24 mouse cellular contexts compared by ENCODE assay signal in the genomic region with DNA sequence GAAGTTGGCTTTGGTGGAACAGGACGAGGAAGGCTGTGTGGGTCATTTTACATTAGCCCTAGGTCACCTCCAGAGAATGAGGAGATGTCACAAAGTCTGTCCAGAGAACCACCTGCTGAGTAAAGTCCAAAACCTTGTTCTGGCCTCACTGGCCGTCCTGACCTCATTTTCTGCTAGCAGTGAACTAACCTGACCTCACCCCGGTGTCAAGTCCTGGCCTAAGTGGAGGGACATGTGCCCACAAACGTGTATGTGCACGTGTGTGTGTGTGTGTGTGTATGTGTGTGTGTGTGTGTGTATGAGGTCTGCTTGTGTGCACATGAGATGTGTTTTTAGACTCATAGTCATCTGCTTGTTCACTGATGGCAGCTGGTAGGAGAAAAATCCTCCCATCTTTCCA. TPM values are rescaled to one million over a fixed set of nuclear protein-coding genes. Genes with fewer than 3 reads are reported as not detected.
DNase-seq lines count a peak whose midpoint lies in the region; ATAC-seq lines count a peak whose summit lies in the region.
"Had no signal": no experiment of that assay in that cellular context is flagged by ENCODE, and none has a peak within 500 bp of the region (broad histone marks: within the 10 kb centered on the region; RNA-seq: fewer than 3 reads in every experiment).

No protein-coding gene starts in this region.

- 46% methylated on average over 5 of the region's 5 CpGs for WGBS in liver, embryonic 13.5 days (ENCODE audit: insufficient replicate concordance)
- 34% methylated on average over 5 of the region's 5 CpGs for WGBS in liver, embryonic 12.5 days (ENCODE audit: insufficient replicate concordance)

- H3K27ac ChIP-seq in liver, embryonic 13.5 days, result no peak overlapping the region
- H3K27ac ChIP-seq in liver, embryonic 12.5 days, result no peak overlapping the region
- H3K27ac ChIP-seq: embryonic facial prominence, embryonic 15.5 days; forebrain, embryonic 10.5 days; gastrocnemius, adult 2 months; heart, embryonic 13.5 days; hindbrain, embryonic 12.5 days had no signal

- peak overlapping the region; percentile 1; the same call in 1 of the 2 replicates for H3K9ac ChIP-seq in liver, embryonic 13.5 days
- no peak overlapping the region for H3K9ac ChIP-seq in liver, embryonic 12.5 days
- H3K9ac ChIP-seq: embryonic facial prominence, embryonic 15.5 days; heart, embryonic 13.5 days; hindbrain, embryonic 12.5 days had no signal

- H3K36me3 ChIP-seq in liver, embryonic 13.5 days, result no peaks in the 10 kb centered on the region
- H3K36me3 ChIP-seq in liver, embryonic 12.5 days, result no peaks in the 10 kb centered on the region
- H3K36me3 ChIP-seq: embryonic facial prominence, embryonic 15.5 days; forebrain, embryonic 10.5 days; heart, embryonic 13.5 days; hindbrain, embryonic 12.5 days had no signal

- intact Hi-C loops in heart, postnatal 25 days (cut with DNase I), result loop anchor here (2.0 to 5.0 kb wide), 3 partner anchors 36 to 255 kb away; no protein-coding TSS in a partner anchor

- DNase-seq in heart, adult 11 months, result peak; percentile 83
- DNase-seq in heart, postnatal 25 days (ENCODE audit: low spot score), result no peak
- DNase-seq in kidney, adult 9 months, result peak; percentile 83
- no peak for DNase-seq in kidney, postnatal 14 days
- DNase-seq in liver, embryonic 13.5 days, result no peak
- DNase-seq: adrenal gland, adult 8-10 months; adrenal gland, postnatal 36 days; cerebellum, adult 18-20 months; cerebellum, postnatal 14 days; embryo, embryonic 11 days; gastrocnemius, adult 2 months; gastrocnemius, postnatal 25 days; heart, postnatal 4 days had no signal

- ATAC-seq in liver, embryonic 13.5 days (ENCODE audit: low read depth), result no peak
- no peak for ATAC-seq in liver, embryonic 12.5 days
- ATAC-seq: forebrain, embryonic 14.5 days; hindbrain, embryonic 16.5 days had no signal

- peaks cover 3% of the 10 kb centered on the region; the same call in 1 of the 2 replicates for H3K4me1 ChIP-seq in liver, embryonic 13.5 days (replicated peaks)
- peaks cover 4% of the 10 kb centered on the region; the same call in 1 of the 2 replicates for H3K4me1 ChIP-seq in liver, embryonic 12.5 days

- H3K9me3 ChIP-seq in liver, embryonic 13.5 days (replicated peaks), result no peaks in the 10 kb centered on the region
- no peaks in the 10 kb centered on the region for H3K9me3 ChIP-seq in liver, embryonic 12.5 days (replicated peaks)
- H3K9me3 ChIP-seq: embryonic facial prominence, embryonic 15.5 days; forebrain, embryonic 10.5 days; heart, embryonic 13.5 days; hindbrain, embryonic 12.5 days had no signal

- H3K27me3 ChIP-seq in liver, embryonic 13.5 days, result no peaks in the 10 kb centered on the region
- no peaks in the 10 kb centered on the region for H3K27me3 ChIP-seq in liver, embryonic 12.5 days (replicated peaks)
- H3K27me3 ChIP-seq: embryonic facial prominence, embryonic 15.5 days; heart, embryonic 13.5 days; hindbrain, embryonic 12.5 days had no signal

- H3K4me2 ChIP-seq in liver, embryonic 13.5 days, result no peak overlapping the region
- H3K4me2 ChIP-seq in liver, embryonic 12.5 days, result no peak overlapping the region
- H3K4me2 ChIP-seq: embryonic facial prominence, embryonic 15.5 days; heart, embryonic 13.5 days; hindbrain, embryonic 12.5 days had no signal

- H3K4me3 ChIP-seq in liver, embryonic 13.5 days (replicated peaks), result no peak overlapping the region
- H3K4me3 ChIP-seq in liver, embryonic 12.5 days, result no peak overlapping the region
- H3K4me3 ChIP-seq: embryonic facial prominence, embryonic 15.5 days; erythroblast, embryonic 14.5 days; forebrain, embryonic 10.5 days; gastrocnemius, adult 2 months; heart, embryonic 13.5 days; hindbrain, embryonic 12.5 days had no signal

RNA-seq across cellular contexts. Expression of a gene that starts 6.2 kb away (rescaled TPM):
- 10 to 100 TPM; 32.7 to 44.2 TPM for total RNA-seq in heart, postnatal 25 days (2021)
- 0.12 TPM in 1 of 2 replicates, not detected in the other for polyA plus RNA-seq in liver, embryonic 13.5 days (2015; fragmentation: Nextera tagmentation; extraction: Ambion mirVana)
- polyA plus RNA-seq in liver, embryonic 12.5 days (2016; fragmentation: Nextera tagmentation; extraction: Ambion mirVana), result 0.13 TPM in 1 of 2 replicates, not detected in the other
- total RNA-seq: common myeloid progenitor, adult 5-6 weeks; granulocyte monocyte progenitor cell, adult 5-6 weeks had no signal
- polyA plus RNA-seq: embryonic facial prominence, embryonic 11.5 days; erythroblast, embryonic 14.5 days had no signal

RNA-seq across cellular contexts. Expression of a gene that starts 24.0 kb away (rescaled TPM):
- 100 to 1,000 TPM; 521 to 565 TPM for total RNA-seq in heart, postnatal 25 days (2021)
- polyA plus RNA-seq in liver, embryonic 13.5 days (2015; fragmentation: Nextera tagmentation; extraction: Ambion mirVana), result 221 and 241 TPM in 2 replicates
- polyA plus RNA-seq in liver, embryonic 12.5 days (2016; fragmentation: Nextera tagmentation; extraction: Ambion mirVana), result 249 and 261 TPM in 2 replicates

RNA-seq across cellular contexts. Expression of a gene that starts 27.4 kb away (rescaled TPM):
- total RNA-seq in heart, postnatal 25 days (2021), result under 1 TPM; 0.11 to 0.13 TPM
- polyA plus RNA-seq in liver, embryonic 13.5 days (2015; fragmentation: Nextera tagmentation; extraction: Ambion mirVana), result 10.6 and 10.7 TPM in 2 replicates
- polyA plus RNA-seq in liver, embryonic 12.5 days (2016; fragmentation: Nextera tagmentation; extraction: Ambion mirVana), result 9.8 and 9.9 TPM in 2 replicates

RNA-seq across cellular contexts. Expression of a gene that starts 52.3 kb away (rescaled TPM):
- total RNA-seq in heart, postnatal 25 days (2021), result 1 to 10 TPM; 4.8 to 5.4 TPM
- 41.3 and 45.9 TPM in 2 replicates for polyA plus RNA-seq in liver, embryonic 13.5 days (2015; fragmentation: Nextera tagmentation; extraction: Ambion mirVana)
- 48.7 and 50.5 TPM in 2 replicates for polyA plus RNA-seq in liver, embryonic 12.5 days (2016; fragmentation: Nextera tagmentation; extraction: Ambion mirVana)

RNA-seq across cellular contexts. Expression of a gene that starts 57.0 kb away (rescaled TPM):
- total RNA-seq in heart, postnatal 25 days (2021), result 10 to 100 TPM; 41.5 to 44.9 TPM
- 22.0 and 24.7 TPM in 2 replicates for polyA plus RNA-seq in liver, embryonic 13.5 days (2015; fragmentation: Nextera tagmentation; extraction: Ambion mirVana)
- polyA plus RNA-seq in liver, embryonic 12.5 days (2016; fragmentation: Nextera tagmentation; extraction: Ambion mirVana), result 32.2 and 33.4 TPM in 2 replicates

Comparison
In these comparisons a context has a peak if more than half of its experiments do, and no peak if none do; other contexts are left out.
1. DNase-seq: peak in heart, adult 11 months (single experiment) and kidney, adult 9 months (single experiment); none in heart, postnatal 25 days (single experiment), kidney, postnatal 14 days (single experiment) and liver, embryonic 13.5 days (single experiment).